Mouse (Mus musculus) Patski (cell line): Measurements from ENCODE around the gene Syf2. TPM values are rescaled to one million over a fixed set of nuclear protein-coding genes. Genes with fewer than 3 reads are reported as not detected.
"Not testable (repeated sequence)": the region's sequence is repeated elsewhere in the genome, so short reads cannot be mapped to it uniquely, and the experiment has no call there.

Experiments used
- ATAC-seq: fragments of 100-300 bp; one replicate; pipeline ENCODE4 v1.8.0; 2021
- CTCF ChIA-PET: fragments of 350-600 bp; sonication (Branson Sonifier 250); formaldehyde crosslinking; loops from one replicate; lab custom pipeline; 2022; ENCODE audit warnings: inconsistent platforms; lab: Charles Lee
- POLR2A ChIA-PET: fragments of 350-600 bp; sonication (Branson Sonifier 250); formaldehyde crosslinking; loops from one replicate; lab custom pipeline; 2022; ENCODE audit warnings: antibody characterized with exemption, inconsistent platforms; lab: Charles Lee
- DNase-seq: peaks from one replicate; pipeline ENCODE4 v3.0.0-alpha.2; 2011; ENCODE audit warnings: low read depth, low spot score
- H3K27me3 ChIP-seq: fragments of 371-371 bp; one replicate; pipeline ENCODE4 v1.5.1; 2021
- CTCF ChIP-seq: fragments of 100-300 bp; IDR thresholded peaks from one replicate; pipeline ENCODE4 v1.5.1; 2021
- in situ Hi-C: fragments of 300-500 bp; cut with MboI; formaldehyde crosslinking; loops from 3 replicates; pipeline ENCODE4 v1.11.1; 2018; ENCODE audit warnings: low pct_unique_long_range_greater_than_20kb, mixed read lengths
- polyA plus RNA-seq: library from polyadenylated mRNA; unstranded; gene quantifications from one replicate; pipeline ENCODE4 v1.2.3, GENCODE M21; 2021

Syf2 gene
- 73.5 TPM for polyA plus RNA-seq

DNA sequence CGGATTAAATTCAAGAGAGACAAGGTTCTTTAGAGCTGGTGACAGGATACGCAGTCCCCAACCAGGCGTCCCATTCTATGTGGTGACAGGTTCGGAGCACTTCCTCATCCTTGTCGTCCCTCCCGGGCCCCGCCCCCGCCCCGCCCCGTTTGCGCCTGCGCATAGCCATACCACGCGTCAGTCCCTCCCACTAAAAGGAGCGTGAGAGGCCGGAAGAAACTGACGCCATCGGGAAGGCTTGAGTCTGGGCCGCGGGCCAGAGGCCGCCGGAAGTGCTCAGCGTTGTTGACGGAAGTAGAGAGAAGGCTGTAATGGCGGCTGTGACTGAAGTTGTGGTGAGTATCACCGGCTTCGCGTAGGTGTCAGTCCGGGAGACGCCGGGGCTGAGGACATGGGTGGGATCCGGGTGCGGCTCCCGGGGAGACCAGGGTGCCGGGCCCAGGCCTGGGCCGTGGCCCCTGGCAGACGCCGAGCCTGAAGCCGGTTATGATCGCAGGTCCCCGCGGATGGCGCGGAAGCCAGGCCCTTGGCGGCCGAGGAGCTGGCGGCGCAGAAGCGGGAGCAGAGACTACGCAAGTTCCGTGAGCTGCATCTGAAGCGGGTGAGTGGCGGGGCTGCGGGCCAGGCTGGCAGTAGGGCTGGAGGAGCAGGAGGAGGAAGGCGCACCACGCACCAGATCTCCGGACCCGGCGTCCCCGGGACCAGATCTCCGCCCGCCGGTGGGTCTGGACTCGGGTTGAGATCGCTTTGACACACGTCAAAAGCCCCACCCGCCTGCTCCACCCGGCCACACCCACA is at the start of gene Syf2:
Gene Syf2, plus strand, starts transcription at position 215 of the 798 bp plus-strand sequence.
- DNase-seq (no peak), ATAC-seq (peak; percentile 76)
- no peaks in the 10 kb centered on the region for H3K27me3 ChIP-seq
- ChIA-PET POLR2A (interaction anchor here (0.5 kb wide), 1 partner anchor 229 kb away, joined by 3 read pairs; no protein-coding TSS in a partner anchor), CTCF (no interaction called here)
- no peak for TF ChIP-seq CTCF
- in situ Hi-C loops: no loop called here

DNA sequence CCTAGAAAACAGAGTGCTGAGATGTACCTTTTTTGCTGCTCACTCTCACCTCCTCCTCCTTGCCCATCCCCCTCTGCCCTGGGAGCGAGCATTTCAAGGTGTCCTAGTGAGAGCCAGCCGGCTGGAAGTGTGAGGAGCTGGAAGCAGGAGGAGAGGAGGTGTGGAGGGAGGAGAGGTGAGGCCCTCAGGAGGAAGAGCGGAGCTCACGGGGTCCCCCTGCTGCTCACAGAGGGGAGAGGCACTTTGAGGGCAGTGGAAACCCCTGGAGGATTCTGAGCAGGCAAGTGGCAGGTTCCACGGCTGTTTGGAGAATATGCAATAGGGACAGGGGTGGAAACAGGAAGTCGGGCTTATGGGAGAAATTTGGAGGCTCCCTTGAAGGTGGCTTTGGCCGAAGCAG is 47.4 kb upstream of the Syf2 start:
- H3K27me3 ChIP-seq: no peaks in the 10 kb centered on the region
- ATAC-seq (no peak), DNase-seq (no peak)
- in situ Hi-C loops: loop anchor here (10.0 kb wide), 1 partner anchor 338 kb away; no protein-coding TSS in a partner anchor
- peak; percentile 71 for TF ChIP-seq CTCF
- POLR2A ChIA-PET: no interaction called here
- CTCF ChIA-PET: interaction anchor here (0.6 to 0.7 kb wide), 2 partner anchors 9 kb away, joined by 3 read pairs; no protein-coding TSS in a partner anchor

DNA sequence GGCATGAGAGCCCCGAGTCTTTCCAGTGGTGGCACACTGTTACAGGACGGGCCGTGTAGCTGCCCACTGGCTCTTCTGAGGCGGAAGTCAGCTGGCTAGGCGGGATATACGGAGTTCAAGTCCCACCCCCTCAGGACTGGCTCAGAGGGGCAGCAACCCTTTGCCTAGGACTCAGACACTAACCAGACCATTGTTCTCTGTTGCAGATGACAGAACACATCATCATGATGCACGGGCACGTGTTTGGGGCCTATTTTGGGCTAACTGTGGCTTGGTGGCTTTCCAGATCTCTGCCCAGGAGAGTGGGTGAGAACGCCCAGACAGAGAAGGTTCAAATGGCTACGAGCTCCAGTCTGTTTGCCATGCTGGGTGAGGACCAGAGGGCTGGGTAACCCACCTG is 46.9 kb upstream of the Syf2 start:
- no peaks in the 10 kb centered on the region for H3K27me3 ChIP-seq
- TF ChIP-seq CTCF: no peak
- DNase-seq: no peak
- no peak for ATAC-seq
- CTCF ChIA-PET: interaction anchor here (0.6 kb wide), 1 partner anchor 8 kb away, joined by 3 read pairs; no protein-coding TSS in a partner anchor
- POLR2A ChIA-PET: no interaction called here
- in situ Hi-C loops: loop anchor here (10.0 kb wide), 1 partner anchor 339 kb away; no protein-coding TSS in a partner anchor

DNA sequence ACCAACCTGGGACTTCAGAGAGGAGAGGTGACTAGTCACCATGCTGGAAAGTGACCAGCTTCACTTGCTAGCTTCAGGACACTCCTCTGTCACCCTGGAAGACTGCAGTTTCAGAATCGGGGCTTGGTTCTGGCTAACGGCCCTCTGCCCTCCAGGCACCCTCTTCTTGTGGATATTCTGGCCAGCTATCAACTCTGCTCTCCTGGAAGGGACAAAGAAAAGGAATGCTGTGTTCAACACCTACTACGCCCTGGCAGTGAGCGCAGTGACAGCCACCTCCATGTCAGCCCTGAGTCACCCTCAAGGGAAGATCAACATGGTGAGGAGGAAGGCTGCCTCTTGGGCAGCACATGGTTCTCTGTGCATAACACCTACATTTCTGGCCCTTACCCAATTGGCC is 46.3 kb upstream of the Syf2 start:
- ATAC-seq: no peak
- no peaks in the 10 kb centered on the region for H3K27me3 ChIP-seq
- in situ Hi-C loops: loop anchor here (10.0 kb wide), 1 partner anchor 340 kb away; no protein-coding TSS in a partner anchor
- no peak for TF ChIP-seq CTCF
- no peak for DNase-seq
- POLR2A ChIA-PET: no interaction called here
- CTCF ChIA-PET: no interaction called here

DNA sequence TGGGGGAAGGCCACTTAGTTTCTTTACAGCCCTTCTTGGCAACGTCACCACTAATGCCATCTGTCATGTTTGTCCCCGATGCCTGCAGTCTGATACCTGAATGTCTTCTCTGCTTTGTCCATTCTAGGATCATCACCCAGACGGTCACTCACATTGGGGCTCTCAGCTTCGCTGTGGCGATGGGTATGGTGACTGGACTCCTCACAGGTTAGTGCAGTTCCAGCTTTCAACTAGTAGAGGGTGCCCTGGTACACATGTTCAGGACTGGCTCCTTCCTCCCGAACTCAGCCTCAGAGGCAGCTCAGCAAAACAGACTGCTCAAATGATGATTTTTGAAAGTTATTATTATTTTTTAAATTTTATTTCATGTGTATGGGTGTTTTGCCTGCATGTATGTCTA is 38.6 kb upstream of the Syf2 start:
- ChIA-PET CTCF (interaction anchor here (0.8 to 1.3 kb wide), 6 partner anchors 8 to 21 kb away, joined by 3 to 14 read pairs (median 3); no protein-coding TSS in a partner anchor), POLR2A (interaction anchor here (0.6 to 1.1 kb wide), 2 partner anchors 21 to 310 kb away, joined by 3 to 4 read pairs; no protein-coding TSS in a partner anchor)
- no peak for DNase-seq
- no peaks in the 10 kb centered on the region for H3K27me3 ChIP-seq
- TF ChIP-seq CTCF: peak; percentile 87
- ATAC-seq: no peak
- in situ Hi-C loops: no loop called here

DNA sequence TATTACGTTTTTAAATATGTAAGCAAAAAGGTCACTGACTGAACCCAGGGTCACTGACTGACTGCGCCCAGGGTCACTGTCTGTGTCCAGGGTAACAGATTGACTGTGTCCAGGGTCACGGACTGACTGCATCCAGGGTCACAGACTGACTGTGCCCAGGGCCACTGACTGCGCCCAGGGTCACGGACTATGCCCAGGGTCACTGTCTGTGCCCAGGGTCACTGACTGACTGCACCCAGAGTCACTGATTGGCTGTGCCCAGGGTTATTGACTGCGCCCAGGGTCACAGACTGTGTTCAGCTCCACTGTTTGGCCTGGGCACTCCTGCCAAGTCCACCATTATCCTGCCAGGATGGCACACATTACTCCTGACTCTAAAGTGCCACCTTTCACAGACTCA is 33.4 kb upstream of the Syf2 start:
- H3K27me3 ChIP-seq: no peaks in the 10 kb centered on the region
- ChIA-PET CTCF (no interaction called here), POLR2A (no interaction called here)
- DNase-seq (no peak), ATAC-seq (no peak)
- in situ Hi-C loops: no loop called here
- no peak for TF ChIP-seq CTCF

DNA sequence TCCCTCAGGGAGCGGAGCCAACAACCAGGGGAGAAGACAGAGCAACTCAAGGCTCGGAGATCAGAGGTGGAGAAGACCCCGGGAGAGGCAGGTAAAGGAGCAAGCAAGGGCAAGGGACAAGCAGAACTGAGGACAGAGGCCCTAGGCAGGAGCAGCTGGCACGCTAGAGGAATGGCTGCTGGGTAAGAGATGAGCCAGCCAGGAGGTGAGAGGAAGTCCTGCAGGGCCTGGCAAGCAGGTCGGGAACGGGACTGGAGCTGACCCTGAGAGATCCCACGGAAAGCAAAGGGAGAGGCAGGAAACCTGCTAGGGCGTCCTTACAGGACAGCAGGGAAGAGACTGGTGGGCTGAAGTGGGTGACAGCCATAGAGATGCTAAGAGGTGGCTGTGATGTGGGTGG is 29.6 kb upstream of the Syf2 start:
- no peaks in the 10 kb centered on the region for H3K27me3 ChIP-seq
- ATAC-seq: no peak
- no peak for DNase-seq
- in situ Hi-C loops: no loop called here
- ChIA-PET POLR2A (no interaction called here), CTCF (interaction anchor here (3.5 kb wide), 1 partner anchor 9 kb away, joined by 14 read pairs; no protein-coding TSS in a partner anchor)
- TF ChIP-seq CTCF: no peak

DNA sequence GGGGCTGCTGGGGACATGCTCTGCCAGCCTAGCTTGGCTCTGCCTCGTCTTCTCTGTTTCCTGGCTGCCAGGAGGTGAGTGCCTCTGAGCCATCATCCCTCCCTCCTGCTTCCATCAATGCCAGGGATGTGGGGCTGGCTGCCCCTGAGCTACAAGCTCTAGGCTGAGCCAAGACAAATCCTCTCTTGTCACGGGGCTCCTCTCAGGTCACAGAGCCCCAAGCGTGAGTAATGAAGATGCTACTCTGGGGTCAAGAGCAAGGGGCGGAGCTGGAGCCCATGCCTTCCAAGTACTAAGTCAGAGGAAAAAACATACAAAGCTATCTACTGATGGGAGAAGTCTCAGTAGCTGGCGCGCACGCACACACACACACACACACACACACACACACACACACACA is 27.7 kb upstream of the Syf2 start:
- ChIA-PET CTCF (interaction anchor here (0.9 to 3.5 kb wide), 2 partner anchors 11 to 106 kb away, joined by 3 to 14 read pairs; no protein-coding TSS in a partner anchor), POLR2A (no interaction called here)
- no peaks in the 10 kb centered on the region for H3K27me3 ChIP-seq
- in situ Hi-C loops: no loop called here
- ATAC-seq: no peak
- TF ChIP-seq CTCF: no peak
- DNase-seq: no peak

DNA sequence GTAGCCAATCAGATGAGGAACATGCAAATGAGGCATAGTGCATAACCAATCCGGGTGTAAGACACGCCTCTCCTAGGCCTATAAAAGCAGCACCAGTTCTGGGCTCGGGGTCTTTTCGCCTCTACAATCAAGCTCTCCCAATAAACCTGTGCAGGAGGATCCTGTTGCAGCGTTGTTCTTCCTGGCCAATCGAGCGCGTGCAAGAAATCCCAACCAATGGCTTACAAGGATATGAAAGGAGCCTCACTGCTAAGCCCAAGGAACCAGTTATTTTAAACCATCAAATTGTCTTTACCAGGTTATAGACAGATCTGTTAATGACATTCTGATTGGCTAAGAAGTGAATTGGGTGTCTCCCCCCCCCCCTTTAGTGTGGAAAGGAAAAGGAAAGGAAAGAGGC is 19.3 kb upstream of the Syf2 start:
- DNase-seq, ATAC-seq, in situ Hi-C loops, H3K27me3 ChIP-seq: not testable (repeated sequence)
- POLR2A ChIA-PET: interaction anchor here (0.6 kb wide), 2 partner anchors 13 to 116 kb away, joined by 3 to 4 read pairs; no protein-coding TSS in a partner anchor
- CTCF ChIA-PET: interaction anchor here (0.6 kb wide), 2 partner anchors 12 to 20 kb away, joined by 3 read pairs; no protein-coding TSS in a partner anchor

DNA sequence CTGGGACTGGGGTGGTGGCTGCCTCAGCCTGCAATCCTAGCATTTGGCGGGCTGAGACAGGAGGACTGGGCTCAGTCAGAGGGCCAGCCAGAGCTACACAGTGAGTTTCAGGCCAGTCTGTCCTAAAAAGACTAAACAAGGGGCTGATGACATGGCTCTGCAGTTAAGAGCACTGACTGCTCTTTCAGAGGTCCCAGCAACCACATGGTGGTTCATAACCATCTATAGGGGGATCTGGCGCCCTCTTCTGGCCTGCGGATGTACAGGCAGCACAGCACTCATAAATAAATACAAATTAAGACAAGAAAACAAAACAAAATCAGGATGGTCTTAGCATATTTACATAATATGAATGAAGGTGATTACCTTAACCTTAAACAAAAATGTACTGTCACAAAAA is 17.3 kb upstream of the Syf2 start:
- no peaks in the 10 kb centered on the region for H3K27me3 ChIP-seq
- DNase-seq: no peak
- ChIA-PET POLR2A (interaction anchor here (1.0 kb wide), 1 partner anchor 21 kb away, joined by 4 read pairs; no protein-coding TSS in a partner anchor), CTCF (interaction anchor here (0.9 to 1.8 kb wide), 4 partner anchors 8 to 39 kb away, joined by 3 to 5 read pairs (median 4); partner anchors contain the start of gene Rsrp1)
- in situ Hi-C loops: no loop called here
- peak; percentile 82 for TF ChIP-seq CTCF
- no peak for ATAC-seq
